Mouse (Mus musculus): ENCODE data around the gene Uts2b. TPM values are rescaled to one million over a fixed set of nuclear protein-coding genes. Genes with fewer than 3 reads are reported as not detected.
"Not testable (repeated sequence)": the region's sequence is repeated elsewhere in the genome, so short reads cannot be mapped to it uniquely, and the experiment has no call there.

The Uts2b gene
- total RNA-seq, 2 experiments from 2014 or later: not detected

DNA sequence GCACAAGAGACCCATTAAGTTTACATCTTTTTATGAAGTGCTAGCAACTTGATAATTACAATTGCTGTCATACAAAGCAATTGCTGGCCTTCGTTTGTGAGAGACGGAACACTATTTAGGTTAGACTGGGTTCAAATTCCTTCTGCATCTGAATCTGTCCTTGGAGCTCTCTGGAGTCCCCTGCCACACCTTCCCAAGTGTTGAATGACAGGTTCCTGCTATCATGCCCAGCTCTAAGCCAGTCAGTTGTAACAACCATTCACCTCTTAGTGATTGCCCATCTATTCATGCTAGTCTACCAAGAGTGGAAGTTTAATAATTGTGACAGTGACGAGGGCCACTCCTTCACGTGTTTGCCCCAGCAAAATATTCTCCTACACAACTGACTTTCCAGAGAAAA lies 12.2 kb upstream of the Uts2b start:
- no peak for ATAC-seq (replicated peaks; ENCODE audit: low FRiP score, low TSS enrichment, poor library complexity, severe bottlenecking)

DNA sequence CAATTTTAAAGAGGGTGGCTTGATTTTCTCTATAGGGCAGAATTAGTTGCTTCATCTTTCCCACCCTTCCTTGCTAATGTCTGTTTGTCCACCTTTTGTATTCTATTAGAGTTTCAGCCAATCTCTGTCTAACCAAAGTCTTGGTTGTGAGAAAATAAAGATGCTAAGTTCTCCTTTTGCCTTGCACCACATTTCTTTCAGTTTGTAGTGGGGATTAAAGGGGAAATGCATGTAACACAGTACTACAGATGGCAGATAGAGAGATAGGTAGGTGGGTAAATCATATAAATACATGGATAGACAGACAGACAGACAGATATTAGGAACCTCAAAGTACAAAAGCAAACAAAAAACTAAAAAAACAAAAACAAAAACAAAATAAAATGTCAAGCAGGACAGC lies 6.5 kb upstream of the Uts2b start:
- no peak for ATAC-seq (replicated peaks; ENCODE audit: low FRiP score, low TSS enrichment, poor library complexity, severe bottlenecking)

DNA sequence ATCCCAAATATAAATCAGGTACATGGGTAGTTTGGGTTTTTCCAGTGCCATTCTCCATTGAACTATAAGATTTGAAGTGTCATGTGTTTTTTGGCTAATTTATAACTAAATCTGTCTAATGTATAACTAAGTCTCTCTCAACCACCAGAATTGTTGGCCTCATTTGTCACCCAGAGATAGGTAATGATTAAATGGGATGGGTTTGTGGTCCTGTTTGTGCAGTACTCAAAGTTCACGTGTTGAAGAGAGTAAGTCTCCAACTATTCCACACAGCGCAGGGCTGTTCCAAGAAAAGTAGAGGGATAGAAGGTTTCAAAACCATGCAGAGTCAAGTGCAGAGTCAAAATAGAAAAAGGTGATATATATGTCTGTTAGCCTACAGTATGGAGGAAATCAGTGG lies 5.3 kb upstream of the Uts2b start:
- no peak for ATAC-seq (replicated peaks; ENCODE audit: low FRiP score, low TSS enrichment, poor library complexity, severe bottlenecking)

DNA sequence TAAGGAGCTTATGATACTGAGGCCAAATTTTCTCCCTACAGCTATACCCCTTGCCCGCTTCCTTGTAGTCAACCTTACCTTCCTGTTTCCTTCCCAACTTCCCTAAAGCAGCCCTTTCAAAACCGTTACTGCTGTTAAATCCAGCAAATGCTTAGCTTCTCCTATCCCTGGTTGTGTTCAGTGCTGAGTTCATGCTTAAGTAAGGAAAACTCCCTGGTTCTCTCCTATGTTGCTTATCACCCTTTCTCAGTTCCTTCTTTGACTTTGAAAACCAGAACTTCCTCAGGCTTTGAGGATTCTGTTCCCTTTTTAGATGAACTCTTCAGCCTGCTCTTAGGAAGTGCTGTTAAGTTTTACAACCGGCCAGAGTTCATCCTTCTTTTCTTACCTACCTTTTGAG lies 4.1 kb upstream of the Uts2b start:
- no peak for ATAC-seq (replicated peaks; ENCODE audit: low FRiP score, low TSS enrichment, poor library complexity, severe bottlenecking)

DNA sequence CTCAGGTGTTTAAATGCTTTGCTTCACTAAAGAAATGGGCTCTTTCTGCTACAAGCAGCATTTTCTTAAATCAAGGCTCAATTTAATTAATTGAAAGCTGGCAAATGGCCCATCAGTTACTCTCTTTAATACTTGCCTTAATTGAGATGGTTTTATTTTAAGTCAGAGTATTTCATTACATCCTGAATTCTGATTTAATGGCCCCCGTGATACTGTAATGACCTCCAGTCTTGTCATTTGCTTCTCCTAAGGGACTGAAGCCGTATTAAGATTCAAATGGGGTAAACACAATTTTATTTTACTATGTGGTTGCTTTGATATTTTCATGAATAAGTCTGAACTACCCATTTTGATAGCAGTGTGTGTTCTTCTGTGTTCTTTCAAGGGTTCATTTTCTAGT lies 661 bp upstream of the Uts2b start:
- no peak for ATAC-seq (replicated peaks; ENCODE audit: low FRiP score, low TSS enrichment, poor library complexity, severe bottlenecking)

DNA sequence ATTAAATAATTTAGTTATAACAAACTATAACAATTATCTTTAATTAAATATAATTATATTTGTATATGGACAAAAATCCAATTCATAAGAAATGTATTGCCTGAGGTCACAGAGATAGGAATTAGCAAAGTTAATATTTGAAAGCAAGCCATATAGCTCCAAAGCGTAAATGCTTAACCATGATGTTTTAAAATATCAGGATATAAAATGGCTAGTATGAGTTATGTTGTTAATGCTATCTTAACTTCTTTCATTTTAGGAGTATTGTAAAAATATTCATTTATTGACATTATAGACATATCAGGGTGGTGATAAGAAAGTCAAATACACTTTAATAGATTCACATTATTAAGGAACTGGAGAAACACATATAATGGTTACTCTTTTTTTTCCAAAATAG lies 10.0 kb downstream of the Uts2b start:
- no peak for ATAC-seq (replicated peaks; ENCODE audit: low FRiP score, low TSS enrichment, poor library complexity, severe bottlenecking)

DNA sequence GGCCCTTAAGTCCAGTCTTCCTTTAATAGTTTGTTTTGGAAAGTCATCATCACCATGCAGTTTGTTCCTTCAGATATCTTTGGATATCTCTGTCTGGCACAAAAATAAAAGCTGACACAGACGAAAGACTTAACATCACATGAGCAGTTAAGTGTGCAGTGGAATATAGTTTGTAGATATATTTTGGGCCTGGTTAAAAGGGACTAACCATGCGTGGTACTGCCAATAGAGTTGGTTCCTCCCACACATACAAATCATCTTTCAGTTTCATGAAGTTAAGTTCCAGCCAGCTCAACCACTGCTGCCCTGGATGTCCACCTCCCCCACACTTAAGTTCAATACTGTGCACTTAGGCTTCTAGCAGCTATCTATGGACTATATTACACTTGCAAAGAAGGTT lies 15.6 kb downstream of the Uts2b start:
- ATAC-seq (replicated peaks; ENCODE audit: low FRiP score, low TSS enrichment, poor library complexity, severe bottlenecking): no peak

DNA sequence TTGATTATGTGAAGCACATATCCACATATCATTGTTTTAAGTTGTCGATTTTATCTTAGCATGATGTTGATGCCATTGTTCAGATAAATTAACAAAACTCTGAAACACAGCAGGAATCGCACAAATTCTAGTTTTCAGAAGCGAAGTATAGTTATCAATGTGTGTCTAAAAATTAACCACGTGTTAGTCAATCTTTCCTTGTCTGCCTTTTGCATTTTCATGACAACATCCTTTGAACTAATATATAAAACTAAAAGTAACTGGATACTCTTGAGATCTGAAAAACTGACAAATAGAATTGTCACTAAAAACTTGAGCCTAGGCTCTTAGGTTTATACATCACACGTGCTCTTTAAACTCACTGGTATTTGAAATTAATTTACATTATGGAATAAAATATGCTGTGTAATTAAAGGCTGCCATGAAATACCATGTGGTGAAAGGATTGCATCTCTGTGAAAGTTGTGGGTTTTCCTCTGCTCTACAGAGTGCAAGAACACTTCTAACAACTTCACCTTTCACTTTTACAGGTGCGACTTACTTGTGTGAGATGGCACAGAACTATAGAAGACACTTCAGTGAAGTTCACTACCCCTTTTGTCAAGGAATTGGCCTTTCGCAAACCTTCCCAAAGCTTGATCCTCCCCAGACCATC lies 20.0 kb downstream of the Uts2b start:
- no peak for ATAC-seq (replicated peaks; ENCODE audit: low FRiP score, low TSS enrichment, poor library complexity, severe bottlenecking)

DNA sequence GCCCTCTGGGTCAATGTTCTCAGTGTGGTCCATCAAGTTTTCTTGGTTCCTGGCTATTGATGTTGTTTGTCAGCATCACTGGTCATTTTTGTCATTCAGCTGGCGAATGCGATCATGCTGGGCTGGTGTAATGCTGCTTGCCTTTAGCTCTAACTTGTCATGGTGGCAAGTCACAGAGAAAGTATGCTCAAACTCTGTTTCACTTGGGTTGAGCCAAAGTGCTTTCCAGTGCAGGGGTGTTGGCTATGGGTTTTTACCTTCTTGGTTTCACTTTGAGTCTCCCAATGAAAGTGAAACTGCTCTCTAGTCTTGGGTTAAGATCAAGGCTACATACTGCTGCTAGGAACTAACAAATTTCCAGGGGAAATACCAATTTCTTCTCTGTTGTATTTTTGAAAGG lies 20.8 kb downstream of the Uts2b start:
- ATAC-seq (replicated peaks; ENCODE audit: low FRiP score, low TSS enrichment, poor library complexity, severe bottlenecking): no peak

DNA sequence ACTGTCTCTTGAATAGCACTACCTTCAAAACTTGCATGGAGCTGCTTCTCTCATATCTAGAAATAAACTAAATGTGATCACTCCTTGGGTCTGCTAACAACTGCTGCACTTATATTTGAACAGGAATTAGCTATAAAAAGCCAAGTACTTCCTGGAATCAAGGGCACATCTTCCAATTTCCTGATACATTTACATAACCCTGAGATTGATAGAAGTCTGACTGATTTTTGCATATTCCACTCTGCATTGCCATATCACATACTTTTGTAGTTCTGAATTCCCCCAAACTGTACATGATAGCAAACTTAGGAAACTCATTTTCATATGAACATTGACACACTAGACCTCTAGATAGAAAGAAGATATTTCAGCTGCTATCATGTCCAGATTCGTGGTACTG lies 21.7 kb downstream of the Uts2b start:
- ATAC-seq (replicated peaks; ENCODE audit: low FRiP score, low TSS enrichment, poor library complexity, severe bottlenecking): no peak

DNA sequence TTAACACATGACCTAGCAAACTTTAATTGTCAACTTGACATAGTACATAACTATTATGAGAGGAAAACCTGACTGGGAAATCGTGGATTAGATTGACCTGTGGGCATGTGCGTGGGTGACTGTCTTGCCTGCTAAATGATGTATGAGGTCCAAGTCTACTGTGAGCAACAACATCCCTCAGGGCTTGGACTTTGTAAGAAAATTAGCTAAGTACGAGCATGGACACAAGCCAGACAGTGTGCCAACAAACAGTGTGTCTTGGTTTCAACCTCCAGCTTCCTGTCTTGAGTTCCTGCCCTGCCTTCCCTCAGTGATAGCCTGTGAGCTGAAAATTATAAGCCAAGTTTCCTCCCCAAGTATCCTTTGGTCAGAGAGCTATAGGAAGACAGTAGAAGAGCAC lies 22.5 kb downstream of the Uts2b start:
- no peak for ATAC-seq (replicated peaks; ENCODE audit: low FRiP score, low TSS enrichment, poor library complexity, severe bottlenecking)

DNA sequence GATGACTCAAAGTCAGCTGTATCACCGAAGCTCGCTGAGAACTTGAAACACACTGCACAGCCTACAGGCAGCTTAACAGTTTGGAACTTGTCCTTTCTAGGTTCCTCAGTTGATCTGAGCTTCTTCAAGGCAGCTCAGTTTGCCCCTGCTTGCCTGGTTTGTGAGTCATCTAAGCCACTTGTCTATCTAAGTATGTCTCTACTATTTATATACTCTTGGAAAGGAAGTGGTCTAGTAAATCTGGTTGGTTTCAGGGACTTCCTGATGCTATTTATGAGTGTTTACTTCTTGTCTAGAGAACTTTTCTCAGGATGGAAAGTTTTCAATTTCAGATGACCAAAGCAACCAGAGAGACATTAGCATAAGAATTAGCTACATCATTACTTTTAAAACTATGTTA lies 43.6 kb downstream of the Uts2b start:
- no peak for ATAC-seq (replicated peaks; ENCODE audit: low FRiP score, low TSS enrichment, poor library complexity, severe bottlenecking)

DNA sequence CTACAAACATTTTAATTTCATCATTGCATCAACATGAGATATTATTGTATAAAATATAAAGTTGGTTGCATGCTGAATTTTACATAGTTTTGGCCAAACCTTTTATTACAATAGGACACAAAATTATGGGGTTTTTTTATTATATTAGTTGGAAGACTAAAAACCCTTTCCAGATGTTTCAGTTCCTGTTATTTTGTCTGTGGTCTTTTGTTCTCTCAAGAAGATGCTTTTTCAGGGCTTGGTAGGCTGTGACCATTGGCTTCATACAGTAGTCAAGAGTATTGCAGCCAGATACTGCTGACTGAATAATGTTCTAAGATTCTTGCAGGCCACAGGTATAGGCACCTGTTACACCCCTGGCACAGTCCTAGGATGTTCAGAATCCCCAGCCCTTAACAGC lies 48.0 kb downstream of the Uts2b start:
- ATAC-seq (replicated peaks; ENCODE audit: low FRiP score, low TSS enrichment, poor library complexity, severe bottlenecking): no peak

DNA sequence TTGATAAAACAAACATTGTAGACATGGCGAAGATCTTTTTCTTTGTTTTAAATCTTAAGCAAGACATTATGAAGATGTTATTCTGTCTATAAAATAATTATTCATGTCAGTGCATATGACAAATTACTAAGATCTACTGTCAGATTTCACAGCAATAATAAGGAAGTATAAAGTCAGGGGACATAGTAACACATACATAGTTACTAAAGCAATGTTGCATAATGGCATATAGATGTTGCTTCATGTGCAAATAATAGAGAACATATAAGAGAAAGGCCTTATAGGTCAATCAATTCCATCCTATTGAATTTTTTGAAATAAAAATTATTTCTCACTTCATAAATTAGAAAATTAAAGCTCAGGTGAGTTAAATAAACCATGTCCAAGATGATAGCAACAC lies 50.9 kb downstream of the Uts2b start:
- no peak for ATAC-seq (replicated peaks; ENCODE audit: low FRiP score, low TSS enrichment, poor library complexity, severe bottlenecking)

DNA sequence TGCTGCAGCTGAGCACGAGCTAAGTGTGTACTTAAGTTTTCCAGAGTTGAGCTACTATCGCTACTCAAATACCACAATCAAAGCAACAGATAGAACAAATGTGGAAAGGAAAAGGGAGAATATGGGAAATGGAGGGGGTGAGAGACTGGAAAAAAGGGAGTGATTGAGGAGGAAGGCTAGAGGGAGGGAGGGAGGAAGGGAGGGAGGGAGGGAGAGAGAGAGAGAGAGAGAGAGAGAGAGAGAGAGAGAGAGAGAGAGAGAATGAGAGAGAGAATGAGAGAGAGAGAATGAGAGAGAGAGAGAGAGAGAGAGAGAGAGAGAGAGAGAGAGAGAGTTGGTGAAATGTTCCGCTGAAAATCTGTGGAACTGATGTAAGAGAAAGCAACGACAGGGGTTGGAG lies 62.9 kb downstream of the Uts2b start, which contains the start of gene Ostn:
Gene Ostn, plus strand, starts transcription at position 301 of the 400 bp plus-strand sequence.
- not testable (repeated sequence) for ATAC-seq (replicated peaks; ENCODE audit: low FRiP score, low TSS enrichment, poor library complexity, severe bottlenecking)

Other genes with a start within 250 kb of the Uts2b start
- gene Ostn, start 62.8 kb downstream of the Uts2b start, total RNA-seq (2014; fragmentation: Nextera tagmentation): not detected in 2 replicates
- not detected in 2 replicates for gene Ostn, start 62.8 kb downstream of the Uts2b start, total RNA-seq (2017)
- gene Ccdc50, start 18.6 kb upstream of the Uts2b start, total RNA-seq (2014; fragmentation: Nextera tagmentation): 26.9 and 32.3 TPM in 2 replicates
- gene Ccdc50, start 18.6 kb upstream of the Uts2b start, total RNA-seq (2017): 41.5 and 64.1 TPM in 2 replicates